Mouse (Mus musculus) heart, embryonic 15.5 days (tissue): ENCODE measurements around the gene Plk1. TPM values are rescaled to one million over a fixed set of nuclear protein-coding genes. Genes with fewer than 3 reads are reported as not detected.

Experiments
- ATAC-seq: fragments of 200-750 bp; cut with Nextera tagmentation; replicated peaks from 2 replicates; pipeline ENCODE4 v1.8.0; 2017; ENCODE audit warnings: low read depth, moderate TSS enrichment; ENCODE audit not compliant: insufficient number of reproducible peaks, insufficient read depth, low FRiP score
- H3K27ac ChIP-seq: fragments of 300-500 bp; sonication (generic); 2 replicates; pipeline ENCODE4 v1.5.1; 2015; ENCODE audit warnings: mild to moderate bottlenecking, inconsistent platforms
- H3K27me3 ChIP-seq: fragments of 300-500 bp; sonication (generic); 2 replicates; pipeline ENCODE4 v1.6.1; 2015; ENCODE audit warnings: inconsistent platforms
- H3K36me3 ChIP-seq: fragments of 300-500 bp; sonication (generic); 2 replicates; pipeline ENCODE4 v1.6.1; 2015; ENCODE audit warnings: mild to moderate bottlenecking, inconsistent platforms
- H3K4me1 ChIP-seq: fragments of 300-500 bp; sonication (generic); replicated peaks from 2 replicates; pipeline ENCODE4 v1.6.1; 2015; ENCODE audit warnings: inconsistent platforms
- H3K4me2 ChIP-seq: fragments of 300-500 bp; sonication (generic); 2 replicates; pipeline ENCODE4 v1.6.1; 2015; ENCODE audit warnings: inconsistent platforms, mild to moderate bottlenecking, moderate library complexity
- H3K4me3 ChIP-seq: fragments of 300-500 bp; sonication (generic); 2 replicates; pipeline ENCODE4 v1.5.1; 2015; ENCODE audit warnings: mild to moderate bottlenecking, inconsistent platforms
- H3K9ac ChIP-seq: fragments of 300-500 bp; sonication (generic); 2 replicates; pipeline ENCODE4 v1.6.1; 2015; ENCODE audit warnings: mild to moderate bottlenecking, inconsistent platforms
- H3K9me3 ChIP-seq: fragments of 300-500 bp; sonication (generic); replicated peaks from 2 replicates; pipeline ENCODE4 v1.6.1; 2016; ENCODE audit warnings: inconsistent platforms
- WGBS: fragments of 180-500 bp; shearing (Covaris S2); methylation state at CpG from one replicate; pipeline ENCODE4 v1.1.7; 2015; ENCODE audit warnings: mixed read lengths; 5-methylcytosine and 5-hydroxymethylcytosine counted together
- polyA plus RNA-seq: library from polyadenylated mRNA; unstranded; fragments of >200 nt; fragmentation: Nextera tagmentation; extraction: Ambion mirVana; gene quantifications from 2 replicates; pipeline ENCODE4 v1.2.1, GENCODE M21; 2015

The Plk1 gene
- polyA plus RNA-seq, 1 experiment from 2014 or later, result 74.9 TPM

- no peaks in the 10 kb centered on the region for H3K27me3 ChIP-seq
- H3K9ac ChIP-seq, result no peak overlapping the region
- no peaks in the 10 kb centered on the region for H3K36me3 ChIP-seq
- H3K4me1 ChIP-seq, result no peaks in the 10 kb centered on the region
- no peak overlapping the region for H3K27ac ChIP-seq
- H3K4me3 ChIP-seq, result no peak overlapping the region
- H3K4me2 ChIP-seq, result no peak overlapping the region
- no peak for ATAC-seq
- no peaks in the 10 kb centered on the region for H3K9me3 ChIP-seq
Measured at GRCm38 (mm10) chr7:122193919-122194318, 34.7 kb downstream of the Plk1 start.

GRCm38 (mm10) chr7:122196771-122197170 is 37.5 kb downstream of the Plk1 start:
- no peak for ATAC-seq
- Histone ChIP-seq H3K27ac (no peak overlapping the region), H3K27me3 (no peaks in the 10 kb centered on the region), H3K9ac (no peak overlapping the region), H3K9me3 (no peaks in the 10 kb centered on the region), H3K4me2 (no peak overlapping the region), H3K4me3 (no peak overlapping the region), H3K4me1 (no peaks in the 10 kb centered on the region), H3K36me3 (no peaks in the 10 kb centered on the region)
- 81% methylated on average over 9 of the region's 9 CpGs for WGBS

- Histone ChIP-seq H3K4me2 (no peak overlapping the region), H3K9ac (no peak overlapping the region), H3K4me1 (no peaks in the 10 kb centered on the region), H3K27ac (no peak overlapping the region), H3K9me3 (no peaks in the 10 kb centered on the region), H3K27me3 (no peaks in the 10 kb centered on the region), H3K4me3 (no peak overlapping the region), H3K36me3 (no peaks in the 10 kb centered on the region)
- WGBS, result 28% methylated on average over 4 of the region's 4 CpGs
- no peak for ATAC-seq
Measured at GRCm38 (mm10) chr7:122197306-122197705, 38.1 kb downstream of the Plk1 start.

- no peak overlapping the region for H3K4me2 ChIP-seq
- H3K9ac ChIP-seq, result no peak overlapping the region
- H3K36me3 ChIP-seq, result no peaks in the 10 kb centered on the region
- WGBS, result 23% methylated on average over 5 of the region's 5 CpGs
- no peak for ATAC-seq
- no peaks in the 10 kb centered on the region for H3K9me3 ChIP-seq
- no peaks in the 10 kb centered on the region for H3K4me1 ChIP-seq
- no peaks in the 10 kb centered on the region for H3K27me3 ChIP-seq
- H3K4me3 ChIP-seq, result no peak overlapping the region
- H3K27ac ChIP-seq, result no peak overlapping the region
Measured at GRCm38 (mm10) chr7:122199296-122199695, 40.1 kb downstream of the Plk1 start.

- Histone ChIP-seq H3K4me1 (no peaks in the 10 kb centered on the region), H3K9me3 (no peaks in the 10 kb centered on the region), H3K9ac (no peak overlapping the region), H3K4me3 (no peak overlapping the region), H3K4me2 (no peak overlapping the region), H3K27ac (no peak overlapping the region), H3K36me3 (no peaks in the 10 kb centered on the region), H3K27me3 (no peaks in the 10 kb centered on the region)
- ATAC-seq, result peak; percentile 58; the same call in 1 of the 2 replicates
- WGBS, result 43% methylated on average over 2 of the region's 2 CpGs
Measured at GRCm38 (mm10) chr7:122203936-122204335, 44.7 kb downstream of the Plk1 start.

DNA sequence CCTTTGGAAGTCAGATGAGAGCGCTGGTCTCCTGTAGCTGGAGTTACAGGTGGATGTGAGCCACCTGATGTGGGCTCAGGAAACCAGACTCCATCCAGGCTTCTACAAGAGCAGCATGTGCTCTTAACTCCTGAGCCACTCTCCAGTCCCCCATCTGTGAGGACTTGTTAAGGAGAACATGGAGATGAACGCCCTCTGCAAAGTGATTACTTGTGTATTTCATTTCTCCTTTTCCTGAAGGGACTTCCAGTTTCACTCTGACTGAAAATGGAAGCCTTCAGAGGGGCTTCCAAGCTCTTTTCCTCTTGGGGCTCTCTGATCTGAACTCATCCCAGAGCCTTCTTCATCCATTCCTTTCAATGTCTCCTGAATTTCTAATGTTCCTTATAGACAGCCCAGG is 46.9 kb downstream of the Plk1 start:
- Histone ChIP-seq H3K27me3 (no peaks in the 10 kb centered on the region), H3K27ac (no peak overlapping the region), H3K4me2 (no peak overlapping the region), H3K9ac (no peak overlapping the region), H3K4me1 (no peaks in the 10 kb centered on the region), H3K4me3 (no peak overlapping the region), H3K9me3 (no peaks in the 10 kb centered on the region), H3K36me3 (no peaks in the 10 kb centered on the region)
- ATAC-seq, result no peak
- 69% methylated on average over 2 of the region's 2 CpGs for WGBS

DNA sequence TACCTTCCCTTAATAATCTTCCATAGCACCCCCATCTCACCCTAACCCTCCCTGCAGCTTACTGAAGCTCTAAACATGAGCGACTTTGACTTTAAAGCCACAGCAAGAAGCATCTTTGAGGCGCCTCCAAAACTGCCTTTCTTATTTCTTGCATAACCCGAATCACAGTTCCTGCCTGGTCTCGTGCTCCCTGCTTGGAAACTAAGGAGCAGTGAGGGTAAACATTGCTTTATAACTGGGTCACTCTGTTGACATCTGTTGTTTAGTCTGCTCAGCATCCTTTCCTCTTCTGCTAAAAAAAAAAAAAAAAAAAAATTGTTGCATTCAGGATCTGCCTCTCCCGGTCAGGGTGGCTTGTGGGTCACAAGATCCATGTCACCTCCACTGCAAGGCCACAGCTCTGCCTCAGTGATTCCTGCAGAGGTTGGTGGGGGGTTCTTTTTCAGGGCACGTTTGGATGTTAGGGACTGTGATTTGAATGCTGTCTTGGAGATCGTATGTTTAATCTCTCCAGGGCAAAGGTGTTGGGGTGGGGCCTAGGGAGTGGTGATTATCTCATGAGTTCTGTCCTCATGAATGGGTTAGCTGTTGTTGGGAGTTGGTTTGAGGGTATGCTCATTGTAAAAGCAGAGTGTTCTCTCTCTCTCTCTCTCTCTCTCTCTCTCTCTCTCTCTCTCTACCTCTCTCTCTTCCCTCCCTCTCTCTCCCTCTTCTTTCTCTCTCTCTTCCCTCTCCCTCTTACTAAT is 49.2 kb downstream of the Plk1 start:
- no peak for ATAC-seq

GRCm38 (mm10) chr7:122219315-122219801 is 60.1 kb downstream of the Plk1 start, which contains the start of gene Chp2:
TSS of gene Chp2 (plus strand) at chr7:122219496.
- H3K4me1 ChIP-seq, result peaks cover 6% of the 10 kb centered on the region; the same call in 1 of the 2 replicates
- 12% methylated on average over 20 of the region's 20 CpGs for WGBS
- H3K36me3 ChIP-seq, result no peaks in the 10 kb centered on the region
- ATAC-seq, result peak; percentile 51
- peak within 1 kb of the TSS; percentile 34 for H3K4me3 ChIP-seq
- no peak within 1 kb of the TSS for H3K27ac ChIP-seq
- peaks cover 12% of the 10 kb centered on the region for H3K27me3 ChIP-seq
- H3K4me2 ChIP-seq, result peak within 1 kb of the TSS; percentile 68
- H3K9me3 ChIP-seq, result no peaks in the 10 kb centered on the region; the same call in 1 of the 2 replicates
- H3K9ac ChIP-seq, result 0 out of 2 replicates have a peak within 1 kb of the TSS, but pooled peaks have one; percentile 28

More for the DNA sequence above, 49.2 kb downstream of the Plk1 start:
- Histone ChIP-seq H3K4me2 (no peak overlapping the region), H3K4me1 (no peaks in the 10 kb centered on the region), H3K9ac (no peak overlapping the region), H3K4me3 (no peak overlapping the region), H3K27me3 (no peaks in the 10 kb centered on the region), H3K36me3 (no peaks in the 10 kb centered on the region), H3K27ac (no peak overlapping the region), H3K9me3 (no peaks in the 10 kb centered on the region)
- WGBS, result 43% methylated on average over 7 of the region's 7 CpGs

Other genes starting within 250 kb of the Plk1 start
- gene Cog7, start 177.7 kb upstream of the Plk1 start, polyA plus RNA-seq, result 16.0 and 19.6 TPM in 2 replicates
- 80.0 and 87.6 TPM in 2 replicates for gene Gga2, start 138.2 kb upstream of the Plk1 start, polyA plus RNA-seq
- gene Ubfd1, start 92.3 kb upstream of the Plk1 start, polyA plus RNA-seq, result 40.2 and 48.9 TPM in 2 replicates
- 35.5 and 39.5 TPM in 2 replicates for gene Ears2, start 92.2 kb upstream of the Plk1 start, polyA plus RNA-seq
- gene Ndufab1, start 57.6 kb upstream of the Plk1 start, polyA plus RNA-seq, result 1,227 and 1,553 TPM in 2 replicates
- 7.5 and 9.7 TPM in 2 replicates for gene Palb2, start 26.5 kb upstream of the Plk1 start, polyA plus RNA-seq
- gene Dctn5, start 26.4 kb upstream of the Plk1 start, polyA plus RNA-seq, result 64.9 and 78.5 TPM in 2 replicates
- gene Ern2, start 26.8 kb downstream of the Plk1 start, polyA plus RNA-seq, result 0.06 and 0.24 TPM in 2 replicates
- gene Chp2, start 60.1 kb downstream of the Plk1 start, polyA plus RNA-seq, result 0.49 and 0.65 TPM in 2 replicates
- gene Prkcb, start 129.3 kb downstream of the Plk1 start, polyA plus RNA-seq, result 3.3 and 8.4 TPM in 2 replicates